Mouse (Mus musculus): Measurements from ENCODE around the gene Cacnb4. TPM values are rescaled to one million over a fixed set of nuclear protein-coding genes. Genes with fewer than 3 reads are reported as not detected.

The Cacnb4 gene
- total and polyA plus RNA-seq, 3 experiments, result not detected

DNA sequence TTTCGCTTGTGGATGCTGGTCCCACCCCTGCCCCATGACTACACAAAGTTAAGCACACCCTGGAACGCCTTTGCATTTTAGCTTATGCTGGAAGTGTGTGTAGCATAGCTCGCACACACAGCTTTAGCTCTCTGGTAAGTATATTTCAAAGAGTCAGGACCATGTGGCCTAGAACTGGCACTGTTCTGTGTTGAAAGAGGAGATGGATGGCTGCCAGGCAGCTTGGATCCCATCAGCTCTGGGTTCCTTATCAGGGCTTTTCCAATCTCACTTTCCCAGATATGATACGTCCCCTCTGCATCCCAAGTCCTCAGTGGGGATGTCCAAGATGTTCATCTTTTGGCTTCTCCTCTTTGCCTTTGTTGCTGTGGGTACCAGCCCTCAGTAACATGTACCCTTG lies 157.9 kb downstream of the Cacnb4 start:
- Histone ChIP-seq H3K4me1 (ENCODE audit: control insufficient read depth in 1 of 2, insufficient read depth in 2 of 2, low read length in 2 of 2) (no peaks in the 10 kb centered on the region), H3K27ac (ENCODE audit: control insufficient read depth, low read depth, low read length) (no peak overlapping the region), H3K4me3 (ENCODE audit: control insufficient read depth in 1 of 2, insufficient read depth in 1 of 2, low read depth in 2 of 2, low read length in 2 of 2) (no peak overlapping the region), H3K36me3 (ENCODE audit: control insufficient read depth in 1 of 2, insufficient read depth in 2 of 2, low read length in 2 of 2) (no peaks in the 10 kb centered on the region), H3K79me2 (ENCODE audit: control insufficient read depth, insufficient read depth, low read length, poor library complexity) (no peaks in the 10 kb centered on the region), H3K9ac (ENCODE audit: control insufficient read depth, low read depth, low read length, poor library complexity, severe bottlenecking) (no peak overlapping the region), H3K27me3 (ENCODE audit: control insufficient read depth in 1 of 2, insufficient read depth in 2 of 2, low read length in 2 of 2) (no peaks in the 10 kb centered on the region), H3K9me3 (replicated peaks; ENCODE audit: insufficient read depth, low read length) (no peaks in the 10 kb centered on the region)
- TF ChIP-seq EP300 (IDR thresholded peaks at IDR 0.05; ENCODE audit: low read depth in 1 of 2, low read length in 2 of 2) (no peak), RCOR1 (IDR thresholded peaks at IDR 0.05; ENCODE audit: low read depth, low read length) (no peak), ZMIZ1 (IDR thresholded peaks at IDR 0.05; ENCODE audit: low read depth, low read length) (no peak), JUND (IDR thresholded peaks at IDR 0.05; ENCODE audit: low read depth, low read length) (no peak), MXI1 (IDR thresholded peaks at IDR 0.05; ENCODE audit: low read depth, low read length) (no peak), NELFE (IDR thresholded peaks at IDR 0.05; ENCODE audit: low read depth, low read length) (no peak), BHLHE40 (IDR thresholded peaks at IDR 0.05; ENCODE audit: borderline replicate concordance, low read depth, low read length) (no peak), MYB (IDR thresholded peaks at IDR 0.05; ENCODE audit: low read depth, low read length) (no peak), MYC (IDR thresholded peaks at IDR 0.05; ENCODE audit: low read depth, low read length) (no peak), TCF12 (IDR thresholded peaks at IDR 0.05; ENCODE audit: low read depth, low read length) (no peak), USF1 (IDR thresholded peaks at IDR 0.05; ENCODE audit: low read depth, low read length) (no peak), USF2 (IDR thresholded peaks at IDR 0.05; ENCODE audit: borderline replicate concordance in 1 of 2, insufficient read depth in 1 of 2, low read depth in 1 of 2, low read length in 2 of 2) (no peak), GABPA (IDR thresholded peaks at IDR 0.05; ENCODE audit: low read depth, low read length) (no peak)
- DNase-seq (ENCODE audit: low read depth, low spot score), result no peak

DNA sequence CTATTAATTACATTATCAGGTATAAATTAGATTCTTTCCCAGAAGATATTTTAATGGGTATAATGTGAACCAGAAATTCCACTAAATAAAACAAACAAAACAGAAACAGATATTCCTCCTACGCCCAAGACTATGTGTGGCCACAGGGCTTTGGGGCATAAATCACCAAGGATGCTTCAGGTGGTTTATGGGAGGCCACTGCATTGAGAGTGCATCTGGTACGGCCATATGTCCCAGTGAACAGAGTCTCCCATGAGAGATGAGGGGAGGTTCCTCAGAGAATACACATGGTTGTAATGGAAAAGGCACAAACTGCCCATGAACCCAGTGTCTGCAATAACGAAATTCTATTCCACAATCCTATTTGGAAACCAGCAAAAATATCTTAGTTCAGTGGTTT lies 160.1 kb downstream of the Cacnb4 start:
- no peaks in the 10 kb centered on the region for H3K79me2 ChIP-seq (ENCODE audit: control insufficient read depth, insufficient read depth, low read length, poor library complexity)
- DNase-seq (ENCODE audit: low read depth, low spot score), result no peak
- no peak overlapping the region for H3K27ac ChIP-seq (ENCODE audit: control insufficient read depth, low read depth, low read length)
- no peak overlapping the region for H3K9ac ChIP-seq (ENCODE audit: control insufficient read depth, low read depth, low read length, poor library complexity, severe bottlenecking)
- no peaks in the 10 kb centered on the region for H3K9me3 ChIP-seq (replicated peaks; ENCODE audit: insufficient read depth, low read length)
- no peaks in the 10 kb centered on the region for H3K4me1 ChIP-seq (ENCODE audit: control insufficient read depth in 1 of 2, insufficient read depth in 2 of 2, low read length in 2 of 2)
- no peaks in the 10 kb centered on the region for H3K27me3 ChIP-seq (ENCODE audit: control insufficient read depth in 1 of 2, insufficient read depth in 2 of 2, low read length in 2 of 2)
- no peak for TF ChIP-seq MAZ (IDR thresholded peaks at IDR 0.05; ENCODE audit: low read depth, low read length)
- no peak for TF ChIP-seq SMC3 (IDR thresholded peaks at IDR 0.05; ENCODE audit: low read depth, low read length)
- TF ChIP-seq MAFK (IDR thresholded peaks at IDR 0.05; ENCODE audit: borderline replicate concordance, low read depth, low read length), result no peak
- TF ChIP-seq ZMIZ1 (IDR thresholded peaks at IDR 0.05; ENCODE audit: low read depth, low read length), result no peak
- TF ChIP-seq MYC (IDR thresholded peaks at IDR 0.05; ENCODE audit: low read depth, low read length), result no peak
- TF ChIP-seq TAL1 (IDR thresholded peaks at IDR 0.05; ENCODE audit: low read length), result no peak
- TF ChIP-seq GABPA (IDR thresholded peaks at IDR 0.05; ENCODE audit: low read depth, low read length), result no peak
- TF ChIP-seq ZNF384 (IDR thresholded peaks at IDR 0.05; ENCODE audit: low read depth, low read length), result no peak
- no peak for TF ChIP-seq ZC3H11A (IDR thresholded peaks at IDR 0.05; ENCODE audit: low read depth, low read length)
- no peak for TF ChIP-seq SIN3A (IDR thresholded peaks at IDR 0.05; ENCODE audit: low read length)
- TF ChIP-seq CHD1 (IDR thresholded peaks at IDR 0.05; ENCODE audit: low read depth, low read length), result no peak
- no peak for TF ChIP-seq TCF12 (IDR thresholded peaks at IDR 0.05; ENCODE audit: low read depth, low read length)
- no peak for TF ChIP-seq ELF1 (IDR thresholded peaks at IDR 0.05; ENCODE audit: low read depth, low read length)
- TF ChIP-seq BHLHE40 (IDR thresholded peaks at IDR 0.05; ENCODE audit: borderline replicate concordance, low read depth, low read length), result no peak
- TF ChIP-seq POLR2AphosphoS2 (IDR thresholded peaks at IDR 0.05; ENCODE audit: low read length), result no peak
- TF ChIP-seq UBTF (IDR thresholded peaks at IDR 0.05; ENCODE audit: borderline replicate concordance, insufficient read depth, low read depth, low read length), result no peak
- no peak for TF ChIP-seq TBP (IDR thresholded peaks at IDR 0.05; ENCODE audit: low read depth, low read length)
- TF ChIP-seq CHD2 (IDR thresholded peaks at IDR 0.05; ENCODE audit: low read length), result no peak
- TF ChIP-seq JUND (IDR thresholded peaks at IDR 0.05; ENCODE audit: low read depth, low read length), result no peak
- H3K36me3 ChIP-seq (ENCODE audit: control insufficient read depth in 1 of 2, insufficient read depth in 2 of 2, low read length in 2 of 2), result no peaks in the 10 kb centered on the region
- no peak overlapping the region for H3K4me3 ChIP-seq (ENCODE audit: control insufficient read depth in 1 of 2, insufficient read depth in 1 of 2, low read depth in 2 of 2, low read length in 2 of 2)

All from MEL (cell line).